Mouse (Mus musculus) adrenal gland, postnatal 4 days (tissue): ENCODE data around the gene Rufy4. TPM values are rescaled to one million over a fixed set of nuclear protein-coding genes. Genes with fewer than 3 reads are reported as not detected.

ENCODE experiments used
- DNase-seq, 2 experiments: peaks; one replicate each; pipeline ENCODE4 v3.0.0; 2021 to 2022; ENCODE audit warnings: low spot score in 2 of 2, mixed read lengths in 2 of 2
- long read RNA-seq, 2 experiments: library from polyadenylated mRNA; stranded (forward); transcript quantifications; one replicate each; pipeline ENCODE4 v2.0.0; 2021
- total RNA-seq, 2 experiments: library from RNA; stranded (reverse); gene quantifications; 2 replicates each; pipeline ENCODE4 v1.2.3; 2021

Gene Rufy4
- total RNA-seq: 1 to 10 TPM; 3.9 to 4.0 TPM
- long read RNA-seq, experiment 1, partial matches to known transcripts: 0 of 3 reads
- long read RNA-seq, experiment 1, other reads (novel, unspliced or antisense): 3 of 3 reads
- long read RNA-seq, experiment 2, partial matches to known transcripts: 2 of 8 reads
- long read RNA-seq, experiment 2, other reads (novel, unspliced or antisense): 5 of 8 reads

DNA sequence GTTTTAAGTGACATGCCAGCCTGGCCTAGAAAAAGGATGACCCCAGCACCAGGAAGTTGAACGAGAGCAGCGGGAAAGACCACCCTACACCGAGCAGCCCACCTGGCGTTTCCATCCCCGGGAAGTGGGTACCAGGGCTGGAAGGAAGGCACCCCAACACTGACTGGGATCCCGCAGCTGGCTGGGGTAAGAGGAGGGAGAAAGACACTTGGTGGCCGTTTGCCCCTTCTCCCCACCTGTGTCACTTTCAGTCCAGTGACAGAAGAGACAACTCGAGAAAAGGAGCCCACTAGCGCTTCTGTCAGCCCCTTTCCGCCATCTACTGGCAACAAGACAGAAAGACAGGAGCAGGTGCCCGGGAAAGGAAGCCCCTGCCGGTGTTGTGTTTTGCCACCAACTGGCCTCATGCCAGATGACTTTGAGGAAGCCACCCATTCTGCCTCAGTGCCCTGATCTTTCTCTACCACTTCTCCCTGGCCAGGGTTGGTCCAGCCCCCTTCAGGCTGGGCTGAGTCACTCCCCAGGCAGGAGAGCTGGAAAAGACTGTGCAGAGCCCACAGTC lies at the start of gene Rufy4:
Gene Rufy4 (plus strand): TSS at position 551 of the 562 bp plus-strand sequence.
- DNase-seq: peak; percentile 23 to 65

DNA sequence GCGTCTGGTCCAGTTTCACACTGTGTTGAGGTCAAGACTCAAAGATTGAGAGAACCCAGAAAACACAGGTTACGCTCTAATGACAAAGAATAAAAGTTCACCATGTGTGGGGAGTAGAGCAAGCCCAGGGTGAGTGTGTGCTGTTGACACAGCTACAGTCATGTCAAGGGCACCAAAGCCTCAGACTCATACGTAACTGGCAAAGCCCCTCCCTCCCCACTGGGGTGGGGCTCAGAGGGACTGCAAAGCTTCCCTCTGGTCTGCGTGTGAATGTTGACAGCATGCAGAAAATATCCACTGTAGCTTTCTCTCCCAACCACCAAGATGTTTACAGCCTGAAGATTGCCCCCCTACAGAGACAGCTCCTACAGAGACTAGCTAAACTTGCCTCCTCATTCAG lies 49.1 kb upstream of the Rufy4 start:
- DNase-seq: no peak

DNA sequence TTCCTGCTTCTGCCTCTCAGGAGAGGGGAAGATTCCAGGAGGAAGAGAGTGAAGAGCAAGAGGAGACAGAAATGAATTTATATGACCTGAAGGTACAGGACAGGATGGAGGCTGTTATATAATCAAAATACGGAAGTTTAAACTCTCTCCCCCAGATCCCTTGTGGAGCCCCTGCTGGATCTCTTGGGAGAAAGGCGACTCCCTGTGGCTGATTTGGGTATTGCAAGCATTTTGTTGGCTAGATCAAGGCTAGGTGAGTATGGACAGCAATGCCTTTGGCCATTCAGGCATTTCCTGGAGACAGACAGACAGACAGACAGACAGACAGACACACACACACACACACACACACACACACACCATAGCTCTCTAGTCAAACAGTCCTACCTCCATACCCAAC lies 48.0 kb upstream of the Rufy4 start:
- DNase-seq: peak; percentile 62 to 78

DNA sequence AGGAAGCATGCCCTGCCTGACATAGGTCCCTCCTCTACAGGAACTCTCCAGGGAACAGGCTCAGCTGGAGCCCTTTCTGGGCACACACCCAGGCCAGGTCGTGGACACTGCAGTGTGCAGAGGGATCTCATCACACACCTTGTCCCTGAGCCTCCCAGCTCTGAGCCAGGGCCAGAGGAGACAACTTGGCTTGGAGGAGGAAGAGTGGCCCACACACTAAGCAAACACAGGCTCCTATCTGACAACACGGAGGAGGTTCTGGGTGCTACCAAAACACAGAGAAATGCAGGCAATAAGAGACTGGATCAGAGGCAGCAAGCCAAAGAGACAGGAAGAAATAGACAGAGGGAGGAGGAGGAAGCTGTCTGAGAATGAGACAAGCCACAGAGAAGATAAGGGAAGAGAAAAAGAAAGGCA lies 43.8 kb upstream of the Rufy4 start:
- DNase-seq: no peak

DNA sequence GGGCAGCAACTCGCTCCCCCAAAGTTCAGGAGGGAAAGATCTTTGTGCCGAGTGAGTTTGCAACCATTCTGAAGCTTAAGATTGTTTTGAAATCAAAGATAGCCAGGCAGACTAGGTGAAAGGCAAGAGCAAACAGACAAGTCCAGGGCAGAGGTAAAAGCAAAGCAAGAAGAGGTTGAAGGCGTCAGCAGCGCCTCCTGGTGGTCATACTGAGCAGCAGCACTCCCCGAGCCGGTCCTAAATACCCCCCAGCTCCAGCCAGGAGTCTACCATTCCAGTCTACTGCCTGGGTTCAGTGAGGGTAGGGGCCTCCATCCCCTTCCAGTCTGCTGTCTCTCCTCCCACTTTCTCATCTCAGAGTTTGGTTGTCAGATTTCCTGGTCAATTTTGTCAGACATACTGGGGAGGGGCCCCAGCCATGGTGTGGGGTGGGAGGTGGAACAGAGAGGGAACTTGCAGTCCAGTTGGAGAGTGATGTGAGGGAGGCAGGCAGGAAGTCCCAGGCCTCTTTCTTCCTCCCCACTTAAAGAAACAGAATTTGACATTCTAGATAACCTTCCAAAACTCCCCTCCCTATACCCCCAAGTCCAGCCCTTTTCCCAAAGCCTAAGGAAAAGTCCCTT lies 42.4 kb upstream of the Rufy4 start:
- no peak for DNase-seq

DNA sequence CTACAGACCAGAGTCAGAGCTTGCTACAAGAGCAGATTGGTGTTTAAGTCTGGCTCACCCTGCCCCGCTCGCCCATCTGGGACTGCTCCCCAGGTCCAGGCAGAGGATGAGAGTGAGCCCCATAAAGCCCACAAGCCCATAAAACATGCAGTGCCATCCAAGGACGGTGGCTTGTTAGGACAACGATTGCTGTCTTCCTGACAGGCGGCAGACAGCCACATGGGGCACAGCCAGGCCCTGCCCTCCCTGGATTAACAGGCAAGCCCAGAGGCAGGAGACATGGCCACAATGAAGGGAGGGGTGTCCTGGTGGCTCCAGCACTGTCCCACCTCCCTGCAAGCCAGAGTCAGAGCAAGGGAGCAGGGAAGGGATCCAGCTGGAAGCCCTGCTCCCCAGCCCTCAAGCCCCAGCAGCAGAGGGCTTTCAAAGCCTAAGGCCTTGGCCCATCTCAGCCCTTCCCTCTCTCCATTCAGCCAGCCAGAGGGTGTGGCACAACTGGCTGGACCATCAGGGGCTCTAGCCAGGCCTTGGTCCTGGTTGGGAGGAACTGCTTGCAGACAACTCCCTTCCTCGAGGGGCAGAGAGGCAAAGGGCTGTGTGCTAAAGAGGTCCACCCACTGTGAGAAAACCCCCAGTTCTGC lies 41.2 kb upstream of the Rufy4 start:
- no peak for DNase-seq

DNA sequence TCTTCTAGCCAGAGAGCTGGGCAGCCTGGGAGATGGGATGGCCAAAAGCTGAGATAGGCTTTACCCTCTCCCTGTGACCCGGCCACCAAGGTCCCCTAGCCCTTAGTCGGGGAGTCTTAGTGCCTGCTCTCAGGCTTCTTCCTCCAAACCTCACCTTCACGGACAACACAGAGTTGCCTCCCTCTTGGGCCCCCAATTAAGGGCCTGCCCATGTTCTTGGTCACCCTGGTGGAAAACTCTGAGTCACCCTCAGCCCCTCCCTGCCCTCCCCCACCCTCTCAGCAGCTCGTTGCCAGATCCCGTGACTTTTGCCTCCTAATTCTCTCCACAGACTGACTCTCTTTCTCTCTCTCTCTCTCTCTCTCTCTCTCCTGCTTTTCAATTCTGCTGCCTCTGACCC lies 40.6 kb upstream of the Rufy4 start:
- no peak for DNase-seq

DNA sequence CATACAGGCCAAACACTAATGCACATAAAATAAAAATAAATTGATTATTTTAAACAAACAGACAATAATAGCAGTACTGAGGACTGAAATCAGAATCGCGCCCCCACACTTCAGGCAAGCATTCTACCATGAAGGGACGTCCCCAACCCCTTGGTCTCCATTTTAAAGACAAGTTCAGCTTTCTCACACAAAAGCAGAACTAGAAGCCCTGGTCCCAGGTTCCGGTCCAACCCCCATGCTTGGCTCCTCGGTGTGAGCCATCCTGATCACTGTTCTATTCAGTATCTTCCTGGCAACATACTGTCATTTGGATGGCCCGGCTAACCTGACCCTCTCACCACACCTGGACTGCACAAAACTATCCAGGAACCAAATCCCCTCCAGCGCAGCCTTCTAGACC lies 39.8 kb upstream of the Rufy4 start:
- DNase-seq: no peak

DNA sequence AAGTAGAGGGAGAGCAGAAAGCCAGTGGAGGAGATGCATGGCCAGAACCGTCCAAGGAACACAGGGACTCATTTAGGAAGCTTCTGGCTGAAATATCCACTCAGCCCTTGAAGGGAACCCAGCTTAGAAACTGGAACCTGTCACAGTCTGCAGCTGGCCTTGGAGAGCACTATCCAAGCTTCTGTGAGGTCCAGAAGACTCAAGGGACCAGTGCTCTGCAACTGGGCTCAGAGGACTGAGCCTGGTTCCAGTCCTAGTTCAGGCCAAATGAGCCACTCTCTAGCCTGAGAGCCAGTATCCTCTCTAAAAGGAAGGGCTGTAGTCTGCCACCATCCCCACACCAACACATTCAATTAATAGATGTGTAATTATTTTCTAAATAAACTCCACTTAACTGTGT lies 36.8 kb upstream of the Rufy4 start:
- no peak for DNase-seq

DNA sequence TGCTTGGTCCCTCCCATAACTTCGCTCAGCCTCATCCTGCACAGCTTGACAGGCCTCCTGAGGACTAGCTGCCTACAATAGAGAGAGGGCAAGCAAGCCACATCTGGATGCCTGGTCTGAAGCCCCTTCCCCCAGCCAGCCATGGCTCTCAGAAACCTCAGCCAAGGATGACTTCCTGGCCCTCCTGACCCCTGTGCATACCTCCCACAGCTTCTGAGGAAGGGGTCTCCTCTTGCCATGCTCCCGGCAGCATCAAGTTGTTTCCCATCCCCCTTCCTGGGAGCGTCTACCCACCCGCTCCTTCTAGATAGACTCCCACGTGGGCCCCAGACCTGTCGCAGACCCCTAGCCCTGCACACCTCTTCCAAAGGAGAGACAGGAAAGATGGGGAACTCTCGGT lies 35.0 kb upstream of the Rufy4 start:
- DNase-seq: no peak

DNA sequence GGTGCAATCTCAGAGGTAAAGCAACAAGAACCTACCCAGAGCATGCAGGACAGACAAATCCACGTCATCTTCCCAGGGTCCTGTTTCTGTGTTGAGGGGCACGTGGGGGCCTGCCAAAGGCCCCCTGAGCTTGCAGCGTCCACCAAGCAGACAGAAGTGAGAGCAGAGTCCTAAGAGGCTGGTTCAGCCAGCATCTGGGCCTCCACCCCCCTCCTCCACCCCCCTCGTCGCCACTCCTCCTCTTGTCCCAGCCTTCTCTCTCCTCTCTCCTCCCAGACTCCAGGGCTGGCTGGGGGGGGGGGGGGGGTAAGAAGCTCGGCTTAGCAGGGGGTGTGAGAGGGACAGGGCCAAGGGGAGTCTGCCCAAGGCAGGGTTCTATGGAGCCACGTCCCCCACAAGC lies 34.2 kb upstream of the Rufy4 start:
- no peak for DNase-seq

DNA sequence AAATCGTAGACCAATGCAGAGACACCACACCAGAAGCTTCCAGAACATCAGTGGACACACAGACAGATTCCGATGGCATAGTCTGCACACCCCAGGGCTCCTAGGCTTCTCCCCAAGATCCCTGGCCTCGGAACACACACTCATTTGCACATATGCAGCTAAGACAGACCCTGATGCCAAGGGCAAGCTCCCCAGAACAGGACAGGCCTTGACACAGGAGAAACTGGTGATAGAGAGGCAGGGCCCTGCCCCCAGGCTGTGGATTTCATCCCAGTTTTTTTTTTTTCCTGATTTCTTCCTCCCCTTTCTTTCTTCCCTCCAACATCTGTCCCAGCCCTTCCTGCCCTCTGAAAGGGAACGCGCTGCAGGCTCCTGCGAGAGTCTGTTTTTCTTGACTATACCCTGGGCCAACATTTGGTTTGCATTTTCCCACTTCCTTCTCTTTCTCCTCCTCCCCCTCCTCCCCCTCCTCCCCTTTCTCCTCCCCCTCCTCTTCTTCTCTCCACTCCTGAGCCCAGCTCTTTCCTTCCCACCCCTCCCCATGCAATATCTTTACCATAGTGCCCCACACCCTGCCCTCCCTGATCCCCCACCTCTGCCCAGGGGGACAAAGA lies 33.6 kb upstream of the Rufy4 start:
- DNase-seq: no peak

DNA sequence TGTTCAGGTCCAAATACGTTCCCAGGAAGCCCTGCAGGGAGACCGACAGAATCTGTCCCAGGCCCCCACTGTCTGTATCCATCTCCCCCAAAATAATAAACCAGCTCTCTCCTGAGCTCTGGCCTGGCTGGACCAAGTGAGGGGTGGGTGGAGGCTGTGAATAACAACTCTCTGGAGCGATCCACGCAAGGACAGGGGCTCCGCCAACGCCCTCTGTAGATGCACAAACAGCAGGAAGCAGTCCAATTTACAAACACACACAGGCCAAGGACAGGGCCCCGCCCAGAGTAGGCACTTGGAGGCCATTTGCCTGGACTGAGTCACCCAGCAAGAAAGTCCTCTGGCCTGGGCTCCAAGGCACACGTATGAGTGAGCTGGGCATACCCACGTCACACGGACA lies 33.1 kb upstream of the Rufy4 start:
- DNase-seq: peak in 1 of 2 experiments; percentile 42

DNA sequence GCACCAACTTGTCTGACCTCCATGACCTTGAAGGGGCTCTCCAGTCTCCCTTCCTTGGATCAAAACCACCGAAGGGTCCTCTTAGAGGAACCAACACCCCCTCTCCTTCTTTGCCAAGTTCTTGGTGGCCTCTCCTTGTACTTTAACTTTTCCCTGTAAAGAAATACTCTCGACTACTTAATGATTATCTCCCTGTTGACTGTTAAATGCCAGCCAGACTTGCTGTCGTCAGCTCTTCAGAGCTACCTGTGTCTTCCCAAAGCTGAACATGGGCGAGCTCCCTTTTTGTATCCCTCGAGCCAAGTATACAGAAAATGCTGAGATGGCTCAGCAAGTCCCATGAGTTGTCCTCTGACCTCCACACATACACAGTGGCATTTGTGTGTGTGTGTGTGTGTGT lies 31.9 kb upstream of the Rufy4 start:
- DNase-seq: no peak

DNA sequence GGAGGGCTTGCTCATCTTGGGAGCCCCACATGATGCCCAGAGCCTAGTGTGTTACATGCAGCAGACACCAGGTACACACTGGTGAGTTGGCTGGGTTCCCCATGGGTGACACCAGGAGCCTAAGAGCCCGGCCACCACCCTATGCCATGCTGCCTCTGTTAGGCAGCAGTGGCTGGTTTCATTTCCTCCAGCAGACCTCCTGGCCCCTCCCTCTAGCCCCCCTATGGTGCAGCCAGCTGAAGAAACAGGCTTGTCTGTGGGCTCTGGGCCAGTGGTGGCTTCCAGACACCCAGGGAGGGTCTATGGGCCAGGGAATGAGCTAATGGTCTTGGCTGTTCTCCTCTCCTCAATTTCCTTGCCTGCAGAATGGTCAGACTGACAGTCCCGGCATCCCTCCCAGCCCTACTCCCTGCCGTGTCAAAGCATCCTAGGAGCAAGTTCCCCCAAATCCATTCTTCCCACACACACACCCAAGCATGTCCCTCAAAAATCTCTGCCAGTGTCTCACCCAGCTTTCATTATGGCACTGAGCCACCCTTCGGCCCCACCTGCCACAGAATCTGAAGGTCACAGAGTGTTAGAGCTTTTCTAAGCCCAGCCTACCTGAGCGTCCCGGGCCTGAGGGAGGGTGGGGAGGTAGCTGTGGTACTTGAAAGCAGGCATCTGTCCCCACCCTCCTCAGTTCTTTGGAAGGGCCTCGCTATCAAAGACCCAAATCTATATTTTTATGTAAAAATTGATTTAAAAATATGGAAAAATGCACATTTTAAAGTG lies 30.7 kb upstream of the Rufy4 start:
- no peak for DNase-seq

DNA sequence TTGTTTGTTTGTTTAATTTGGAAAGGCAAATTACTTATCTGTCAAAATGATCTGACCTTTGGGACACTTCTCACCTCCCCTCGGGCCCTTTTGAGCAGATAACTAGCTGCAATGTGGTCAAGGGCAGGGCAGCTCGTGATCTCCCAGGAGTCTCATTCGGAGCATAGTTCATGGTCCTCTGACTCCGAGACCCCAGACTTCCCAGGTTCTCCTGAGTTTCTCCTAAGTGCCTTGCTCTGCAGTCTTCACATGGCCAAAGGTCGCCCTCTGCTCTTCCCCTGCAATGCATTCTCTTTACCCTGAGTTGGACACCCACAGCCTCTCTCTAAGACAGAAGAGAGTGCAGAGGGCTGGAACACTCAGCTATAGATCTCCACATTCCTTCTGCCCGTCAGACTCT lies 30.0 kb upstream of the Rufy4 start:
- DNase-seq: no peak

DNA sequence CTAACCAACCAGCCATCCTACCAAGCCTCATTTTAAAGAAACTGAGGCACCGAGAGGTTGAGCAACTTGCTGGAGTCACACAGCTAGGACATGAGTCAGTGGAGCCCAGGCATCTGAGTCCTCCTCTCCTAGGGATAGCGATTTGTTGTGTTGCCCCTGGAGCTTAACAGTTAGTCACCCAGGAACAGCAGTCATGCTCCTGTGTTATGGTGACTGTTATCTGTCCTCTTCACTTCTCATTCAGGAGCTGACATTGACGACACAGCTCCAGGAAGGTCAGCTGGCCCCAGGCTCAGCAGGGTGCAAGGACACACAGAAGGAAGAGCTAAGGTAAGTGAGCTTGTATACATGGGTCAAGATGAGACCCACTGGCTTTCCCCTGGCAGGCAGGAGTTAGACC lies 29.6 kb upstream of the Rufy4 start:
- no peak for DNase-seq

DNA sequence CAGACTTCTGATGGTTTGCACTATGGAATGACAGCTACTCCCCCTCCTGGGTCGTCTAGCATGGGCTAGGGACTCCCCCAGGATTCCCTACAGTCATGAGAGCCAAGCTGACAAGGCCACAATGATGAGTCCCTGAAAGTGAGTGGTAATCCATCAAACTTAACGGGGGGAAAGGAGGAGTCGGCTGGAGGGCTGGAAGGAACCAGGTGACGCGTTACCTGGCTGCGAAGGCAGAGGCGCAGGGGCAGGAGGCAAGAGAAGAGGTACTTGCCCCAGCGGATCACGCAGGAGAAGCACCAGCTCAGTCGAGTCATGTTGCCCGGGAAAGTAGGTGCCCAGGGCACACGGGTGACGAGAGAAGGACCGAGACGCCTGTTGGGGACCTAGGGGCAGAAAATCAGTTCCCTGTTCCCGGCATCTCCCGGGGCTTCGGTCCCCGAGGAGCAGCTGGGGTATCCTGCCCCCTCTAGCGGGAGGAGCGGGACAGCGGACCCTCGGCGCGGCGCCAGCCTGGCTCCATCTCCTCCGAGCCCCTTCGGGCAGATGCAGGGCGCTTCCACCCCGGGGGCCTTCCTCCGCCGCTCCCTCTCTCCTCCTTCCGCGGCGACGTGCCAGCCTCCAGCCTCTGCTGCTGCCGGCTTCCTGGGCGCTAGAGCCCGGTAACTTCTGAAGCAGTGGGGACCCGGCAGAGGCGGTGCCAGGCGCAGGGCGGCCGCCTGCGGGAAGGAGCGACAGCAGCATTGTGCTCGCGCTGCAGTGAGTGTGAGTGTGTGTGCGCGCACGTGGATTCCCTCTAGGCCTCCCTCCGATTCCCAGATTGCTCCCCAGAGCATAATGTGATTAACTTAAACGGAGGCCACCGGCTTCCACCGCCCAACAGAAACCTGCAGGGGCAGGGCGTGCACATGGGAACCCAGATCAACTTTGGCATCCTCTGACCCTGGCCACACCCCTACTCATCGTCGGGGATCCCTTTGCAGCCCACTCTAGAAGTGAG lies 27.0 kb upstream of the Rufy4 start:
- no peak for DNase-seq

DNA sequence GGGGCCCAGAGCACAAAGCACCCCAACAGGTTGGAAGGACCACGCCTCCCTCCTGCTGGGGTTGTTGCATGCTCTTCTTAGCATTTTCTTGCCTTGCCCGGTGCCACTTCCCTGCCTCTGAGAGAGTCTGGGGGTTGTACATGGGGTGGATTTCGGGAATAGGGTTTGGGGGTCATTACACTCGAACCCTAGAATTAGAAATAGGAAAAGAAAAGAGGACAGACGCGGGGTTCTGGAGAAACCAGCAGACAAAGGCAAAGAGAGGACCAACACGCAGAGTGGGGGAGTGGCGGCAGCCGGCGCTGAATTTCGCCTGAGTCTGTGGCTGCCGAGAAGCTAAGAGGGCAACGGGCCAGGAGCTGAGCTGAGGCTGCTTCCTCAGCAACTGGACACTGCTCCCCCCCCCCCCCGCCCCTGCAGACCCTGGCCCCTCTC lies 26.3 kb upstream of the Rufy4 start:
- DNase-seq: no peak
